Mouse (Mus musculus): ENCODE measurements at regions not wholly inside any gene's neighbourhood (a gene's known extent, or its start where the extent isn't known, plus 50 kb on each side); places are given as distances from the start of the nearest gene placed in this dataset.

GRCm38 (mm10) chr9:61766187-61766586 is 148.2 kb downstream of the Rplp1 start:
- TF ChIP-seq CTCF (IDR thresholded peaks at IDR 0.05; ENCODE audit: low read depth, low read length) (no peak), TAL1 (conservative IDR thresholded peaks at IDR 0.05; ENCODE audit: low read depth, low read length) (no peak)

All from G1E (cell line).